Mouse (Mus musculus) urinary bladder, postnatal 4 days (tissue): ENCODE data around the gene Filip1.

Source experiments
- DNase-seq, 2 experiments: peaks; one replicate each; pipeline ENCODE4 v3.0.0; 2021 to 2022; ENCODE audit warnings: low spot score in 2 of 2

Filip1 gene

DNA sequence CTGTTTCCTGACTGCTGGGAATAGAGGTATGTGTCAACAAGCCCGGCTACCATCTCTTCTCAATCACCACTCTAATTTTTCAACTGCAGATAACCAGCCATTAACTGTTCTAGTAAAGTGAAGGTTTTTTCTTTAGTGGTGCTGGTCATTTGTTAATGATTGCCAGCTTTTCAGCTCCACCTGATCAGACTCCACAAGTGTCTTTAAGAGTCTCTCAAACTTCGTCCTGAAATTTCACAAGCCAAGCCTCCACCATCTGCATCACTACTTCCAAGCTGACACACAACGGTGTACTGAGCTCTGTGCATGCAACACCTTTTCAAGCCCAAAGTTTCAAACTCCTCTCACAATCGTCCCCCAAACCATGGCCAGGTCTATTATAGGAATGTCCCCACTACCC, 247.3 kb downstream of the Filip1 start:
- no peak for DNase-seq
